Mouse (Mus musculus): Measurements from ENCODE around the gene Chst15.
A peak's percentile ranks its signal among the peaks of the same experiment; 100 is the strongest.

The Chst15 gene

GRCm38 (mm10) chr7:132317036-132317541, at the start of gene Chst15:
Chst15 (minus strand) TSS chr7:132317228.
- peak; percentile 31; the same call in 1 of the 2 replicates for TF ChIP-seq GATA4 (IDR thresholded peaks at IDR 0.05; ENCODE audit: insufficient replicate concordance, low read length)

- TF ChIP-seq GATA4 (IDR thresholded peaks at IDR 0.05; ENCODE audit: insufficient replicate concordance, low read length) = no peak
Observed at GRCm38 (mm10) chr7:132365703-132366384, 48.8 kb upstream of the Chst15 start.

GRCm38 (mm10) chr7:132365111-132365510, 48.1 kb upstream of the Chst15 start:
- no peak for TF ChIP-seq GATA4 (IDR thresholded peaks at IDR 0.05; ENCODE audit: insufficient replicate concordance, low read length)

- TF ChIP-seq GATA4 (IDR thresholded peaks at IDR 0.05; ENCODE audit: insufficient replicate concordance, low read length) = no peak
Observed at GRCm38 (mm10) chr7:132364506-132364905, 47.5 kb upstream of the Chst15 start.

GRCm38 (mm10) chr7:132360336-132360735, 43.3 kb upstream of the Chst15 start:
- no peak for TF ChIP-seq GATA4 (IDR thresholded peaks at IDR 0.05; ENCODE audit: insufficient replicate concordance, low read length)

- no peak for TF ChIP-seq GATA4 (IDR thresholded peaks at IDR 0.05; ENCODE audit: insufficient replicate concordance, low read length)
Observed at GRCm38 (mm10) chr7:132358709-132359108, 41.7 kb upstream of the Chst15 start.

- peak; percentile 44; the same call in 1 of the 2 replicates for TF ChIP-seq GATA4 (IDR thresholded peaks at IDR 0.05; ENCODE audit: insufficient replicate concordance, low read length)
Observed at GRCm38 (mm10) chr7:132358250-132358649, 41.2 kb upstream of the Chst15 start.

- TF ChIP-seq GATA4 (IDR thresholded peaks at IDR 0.05; ENCODE audit: insufficient replicate concordance, low read length) = no peak
Observed at GRCm38 (mm10) chr7:132357841-132358237, 40.8 kb upstream of the Chst15 start.

GRCm38 (mm10) chr7:132356881-132357840, 40.1 kb upstream of the Chst15 start:
- no peak for TF ChIP-seq GATA4 (IDR thresholded peaks at IDR 0.05; ENCODE audit: insufficient replicate concordance, low read length)

- TF ChIP-seq GATA4 (IDR thresholded peaks at IDR 0.05; ENCODE audit: insufficient replicate concordance, low read length) = no peak
Observed at GRCm38 (mm10) chr7:132356185-132356584, 39.2 kb upstream of the Chst15 start.

- TF ChIP-seq GATA4 (IDR thresholded peaks at IDR 0.05; ENCODE audit: insufficient replicate concordance, low read length) = no peak
Observed at GRCm38 (mm10) chr7:132355767-132356166, 38.7 kb upstream of the Chst15 start.

- TF ChIP-seq GATA4 (IDR thresholded peaks at IDR 0.05; ENCODE audit: insufficient replicate concordance, low read length) = no peak
Observed at GRCm38 (mm10) chr7:132349075-132349572, 32.1 kb upstream of the Chst15 start.

- 0 out of 2 replicates have a peak, but pooled peaks have one; percentile 23 for TF ChIP-seq GATA4 (IDR thresholded peaks at IDR 0.05; ENCODE audit: insufficient replicate concordance, low read length)
Observed at GRCm38 (mm10) chr7:132347273-132348045, 30.4 kb upstream of the Chst15 start.

- no peak for TF ChIP-seq GATA4 (IDR thresholded peaks at IDR 0.05; ENCODE audit: insufficient replicate concordance, low read length)
Observed at GRCm38 (mm10) chr7:132345526-132346070, 28.6 kb upstream of the Chst15 start.

Data from liver, adult (tissue).